Mouse (Mus musculus): ENCODE data around the gene Ptgdr2. TPM values are rescaled to one million over a fixed set of nuclear protein-coding genes. Genes with fewer than 3 reads are reported as not detected.

Ptgdr2 gene
- polyA plus RNA-seq, 1 experiment from 2014 or later, result 0.04 TPM

Other genes with a start within 250 kb of the Ptgdr2 start
- 11.7 and 12.1 TPM in 2 replicates for gene Vps37c, start 248.4 kb upstream of the Ptgdr2 start, polyA plus RNA-seq (2015; fragmentation: Nextera tagmentation; extraction: Ambion mirVana)
- gene Cd5, start 198.2 kb upstream of the Ptgdr2 start, polyA plus RNA-seq (2015; fragmentation: Nextera tagmentation; extraction: Ambion mirVana), result not detected in 2 replicates
- gene Cd6, start 107.1 kb upstream of the Ptgdr2 start, polyA plus RNA-seq (2015; fragmentation: Nextera tagmentation; extraction: Ambion mirVana), result 0.04 TPM in 1 of 2 replicates, not detected in the other
- gene Slc15a3, start 97.4 kb upstream of the Ptgdr2 start, polyA plus RNA-seq (2015; fragmentation: Nextera tagmentation; extraction: Ambion mirVana), result 1.5 and 1.8 TPM in 2 replicates
- gene Tmem132a, start 67.2 kb upstream of the Ptgdr2 start, polyA plus RNA-seq (2015; fragmentation: Nextera tagmentation; extraction: Ambion mirVana), result 2.7 and 3.1 TPM in 2 replicates
- 16.9 and 20.0 TPM in 2 replicates for gene Tmem109, start 55.2 kb upstream of the Ptgdr2 start, polyA plus RNA-seq (2015; fragmentation: Nextera tagmentation; extraction: Ambion mirVana)
- gene Prpf19, start 41.9 kb upstream of the Ptgdr2 start, polyA plus RNA-seq (2015; fragmentation: Nextera tagmentation; extraction: Ambion mirVana), result 11.7 and 12.2 TPM in 2 replicates
- gene Zp1, start 16.5 kb upstream of the Ptgdr2 start, polyA plus RNA-seq (2015; fragmentation: Nextera tagmentation; extraction: Ambion mirVana), result not detected in 2 replicates
- gene Ccdc86, start 12.1 kb downstream of the Ptgdr2 start, polyA plus RNA-seq (2015; fragmentation: Nextera tagmentation; extraction: Ambion mirVana), result 9.0 and 9.1 TPM in 2 replicates
- 0.31 TPM in 1 of 2 replicates, not detected in the other for gene Ms4a10, start 37.5 kb downstream of the Ptgdr2 start, polyA plus RNA-seq (2015; fragmentation: Nextera tagmentation; extraction: Ambion mirVana)
- not detected in 2 replicates for gene Ms4a15, start 56.1 kb downstream of the Ptgdr2 start, polyA plus RNA-seq (2015; fragmentation: Nextera tagmentation; extraction: Ambion mirVana)
- 0.20 TPM in 1 of 2 replicates, not detected in the other for gene Ms4a18, start 80.9 kb downstream of the Ptgdr2 start, polyA plus RNA-seq (2015; fragmentation: Nextera tagmentation; extraction: Ambion mirVana)
- 0.19 and 0.20 TPM in 2 replicates for gene Ms4a8a, start 143.9 kb downstream of the Ptgdr2 start, polyA plus RNA-seq (2015; fragmentation: Nextera tagmentation; extraction: Ambion mirVana)
- not detected in 2 replicates for gene 1700017D01Rik, start 193.7 kb downstream of the Ptgdr2 start, polyA plus RNA-seq (2015; fragmentation: Nextera tagmentation; extraction: Ambion mirVana)
- not detected in 2 replicates for gene 1700025F22Rik, start 228.2 kb downstream of the Ptgdr2 start, polyA plus RNA-seq (2015; fragmentation: Nextera tagmentation; extraction: Ambion mirVana)

Data from liver, embryonic 16.5 days (tissue).